Mouse (Mus musculus) spleen, adult 2 months (tissue): Measurements from ENCODE around the gene Scube1. TPM values are rescaled to one million over a fixed set of nuclear protein-coding genes. Genes with fewer than 3 reads are reported as not detected.

Source experiments
- DNase-seq, 2 experiments: peaks; one replicate each; pipeline versions ENCODE4 v3.0.0 to v3.0.0-alpha.2; 2012 to 2021; ENCODE audit warnings: low spot score in 2 of 2, low read depth in 1 of 2
- H3K27ac ChIP-seq: fragments of 200-500 bp; 2 replicates; pipeline ENCODE4 v1.5.1; 2012; ENCODE audit warnings: low read length, inconsistent platforms; ENCODE audit not compliant: insufficient read depth
- H3K27me3 ChIP-seq: fragments of 200-500 bp; 2 replicates; pipeline ENCODE4 v1.6.1; 2012; ENCODE audit warnings: mild to moderate bottlenecking, moderate library complexity, low read length, inconsistent platforms; ENCODE audit not compliant: control insufficient read depth, insufficient read depth
- H3K36me3 ChIP-seq: fragments of 200-500 bp; 2 replicates; pipeline ENCODE4 v1.6.1; 2012; ENCODE audit warnings: mild to moderate bottlenecking, low read length, inconsistent platforms; ENCODE audit not compliant: control insufficient read depth, insufficient read depth
- H3K4me1 ChIP-seq: fragments of 200-500 bp; 2 replicates; pipeline ENCODE4 v1.6.1; 2011; ENCODE audit warnings: inconsistent platforms; ENCODE audit not compliant: control insufficient read depth, insufficient read depth, insufficient read length
- H3K4me3 ChIP-seq: fragments of 200-500 bp; 2 replicates; pipeline ENCODE4 v1.5.1; 2011; ENCODE audit warnings: mild to moderate bottlenecking, inconsistent platforms; ENCODE audit not compliant: insufficient read depth, insufficient read length; ENCODE audit errors: extremely low read depth
- CTCF ChIP-seq: fragments of 200-500 bp; IDR thresholded peaks from 2 replicates; pipeline ENCODE4 v1.5.1; 2011; ENCODE audit warnings: mild to moderate bottlenecking, inconsistent platforms; ENCODE audit not compliant: insufficient read depth, insufficient read length, insufficient replicate concordance; ENCODE audit errors: extremely low read depth
- POLR2A ChIP-seq: fragments of 200-500 bp; IDR thresholded peaks from 2 replicates; pipeline ENCODE4 v1.6.1; 2011; ENCODE audit warnings: low read depth, low read length, inconsistent platforms
- WGBS: fragments of 180-500 bp; shearing (Covaris S2); methylation state at CpG from one replicate; pipeline ENCODE4 v1.1.7; 2018; 5-methylcytosine and 5-hydroxymethylcytosine counted together
- polyA plus RNA-seq: library from polyadenylated mRNA; depleted of rRNA; stranded (reverse); fragments of >200 nt; gene quantifications from 2 replicates; pipeline ENCODE4 v1.2.3, GENCODE M21; 2012

Scube1 gene
- polyA plus RNA-seq, 1 experiment: 8.8 TPM

DNA sequence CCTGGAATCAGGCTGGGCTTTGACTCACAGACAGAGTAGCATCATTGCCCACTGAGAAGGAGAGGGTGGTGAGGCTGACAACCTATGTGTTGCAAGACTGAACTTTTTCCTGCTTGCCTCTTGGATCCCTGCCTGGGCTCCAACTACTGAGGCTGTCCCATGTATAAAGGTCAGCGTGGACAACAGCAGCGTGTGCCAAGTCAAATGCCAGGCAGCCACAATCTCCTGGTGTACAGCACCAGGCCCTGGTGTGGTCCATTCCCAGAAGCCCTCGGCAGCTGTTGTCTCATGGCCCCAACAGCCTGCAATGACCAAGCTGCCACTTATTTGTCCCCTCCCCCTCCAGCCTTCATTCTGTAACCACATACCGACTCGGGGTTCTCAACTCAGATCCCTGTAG lies 153.2 kb downstream of the Scube1 start:
- TF ChIP-seq POLR2A (no peak), CTCF (no peak)
- no peak overlapping the region for H3K4me3 ChIP-seq
- WGBS: 84% methylated on average over 5 of the region's 5 CpGs
- no peaks in the 10 kb centered on the region for H3K27me3 ChIP-seq
- peaks cover 31% of the 10 kb centered on the region for H3K36me3 ChIP-seq
- no peak overlapping the region for H3K27ac ChIP-seq
- DNase-seq: no peak
- no peaks in the 10 kb centered on the region for H3K4me1 ChIP-seq

DNA sequence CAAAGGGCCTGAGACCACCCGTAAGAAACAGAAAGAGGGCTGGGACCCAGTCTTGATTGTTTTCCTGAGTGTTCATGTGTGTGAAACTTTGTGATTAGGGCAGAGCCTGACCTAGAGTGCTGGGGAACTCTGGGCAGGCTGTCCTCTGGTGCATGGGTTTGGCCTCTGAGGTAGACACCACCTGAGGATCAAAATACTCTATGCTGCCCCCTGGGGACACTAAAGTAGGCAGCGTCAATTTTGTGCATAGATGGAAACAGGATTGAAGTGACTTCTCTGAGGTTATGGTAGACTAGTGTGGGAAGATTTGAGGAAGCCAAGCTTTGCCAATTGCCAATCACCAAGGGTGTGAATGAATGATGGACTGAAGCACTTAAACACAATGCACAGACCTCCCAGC lies 154.2 kb downstream of the Scube1 start:
- DNase-seq: no peak
- TF ChIP-seq CTCF: no peak; the same call in 1 of the 2 replicates
- TF ChIP-seq POLR2A: no peak

DNA sequence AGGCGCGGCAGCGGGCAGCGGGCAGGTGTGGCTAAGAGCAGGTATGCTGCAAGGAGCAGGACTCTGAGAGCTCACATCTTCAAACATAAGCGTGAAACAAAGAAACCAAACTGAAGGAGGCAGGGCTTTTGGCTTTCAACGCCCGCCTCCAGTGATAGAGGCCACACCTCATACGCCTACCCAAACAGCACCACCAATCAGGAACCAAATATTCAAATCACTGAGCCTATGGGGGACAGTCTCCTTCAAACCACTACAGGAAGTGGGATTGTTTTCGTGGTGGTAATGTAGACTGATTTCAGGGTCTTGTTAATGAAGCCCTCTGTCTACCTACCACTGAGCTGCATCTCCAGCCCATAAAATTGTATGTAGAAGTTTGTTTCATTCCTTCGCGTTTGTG lies 155.1 kb downstream of the Scube1 start:
- no peak for DNase-seq
- Histone ChIP-seq H3K36me3 (peaks cover 17% of the 10 kb centered on the region), H3K4me3 (no peak overlapping the region), H3K27ac (no peak overlapping the region), H3K4me1 (no peaks in the 10 kb centered on the region), H3K27me3 (no peaks in the 10 kb centered on the region)
- WGBS: 75% methylated on average over 11 of the region's 11 CpGs
- no peak for TF ChIP-seq POLR2A
- no peak for TF ChIP-seq CTCF

More for the DNA sequence above, 154.2 kb downstream of the Scube1 start:
- Histone ChIP-seq H3K4me1 (no peaks in the 10 kb centered on the region), H3K27me3 (no peaks in the 10 kb centered on the region), H3K27ac (no peak overlapping the region), H3K36me3 (peaks cover 25% of the 10 kb centered on the region), H3K4me3 (no peak overlapping the region)
- WGBS: 65% methylated on average over 2 of the region's 2 CpGs

DNA sequence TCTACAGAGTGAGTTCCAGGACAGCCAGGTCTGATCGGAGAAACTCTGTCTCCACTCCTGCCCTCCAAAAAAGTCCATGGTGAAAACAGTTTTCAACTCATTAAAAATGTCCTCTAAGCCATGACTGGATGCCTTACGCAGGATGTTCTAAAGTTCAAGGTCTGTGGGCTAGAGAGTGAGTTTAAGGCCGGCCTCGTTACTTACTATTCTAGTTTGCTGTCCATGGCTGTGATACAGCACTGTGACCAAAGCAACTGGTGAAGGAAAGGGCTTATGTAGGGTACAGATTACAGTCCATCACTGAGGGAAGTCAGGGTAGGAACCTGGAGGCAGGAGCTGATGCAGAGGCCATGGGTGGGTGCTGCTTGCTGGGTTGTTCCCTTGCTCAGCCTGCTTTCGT lies 156.3 kb downstream of the Scube1 start:
- TF ChIP-seq POLR2A (no peak), CTCF (no peak)
- WGBS: 95% methylated on average over 5 of the region's 5 CpGs
- Histone ChIP-seq H3K27ac (no peak overlapping the region), H3K27me3 (no peaks in the 10 kb centered on the region), H3K36me3 (peaks cover 8% of the 10 kb centered on the region), H3K4me1 (peaks cover 4% of the 10 kb centered on the region; the same call in 1 of the 2 replicates), H3K4me3 (no peak overlapping the region)
- DNase-seq: no peak

DNA sequence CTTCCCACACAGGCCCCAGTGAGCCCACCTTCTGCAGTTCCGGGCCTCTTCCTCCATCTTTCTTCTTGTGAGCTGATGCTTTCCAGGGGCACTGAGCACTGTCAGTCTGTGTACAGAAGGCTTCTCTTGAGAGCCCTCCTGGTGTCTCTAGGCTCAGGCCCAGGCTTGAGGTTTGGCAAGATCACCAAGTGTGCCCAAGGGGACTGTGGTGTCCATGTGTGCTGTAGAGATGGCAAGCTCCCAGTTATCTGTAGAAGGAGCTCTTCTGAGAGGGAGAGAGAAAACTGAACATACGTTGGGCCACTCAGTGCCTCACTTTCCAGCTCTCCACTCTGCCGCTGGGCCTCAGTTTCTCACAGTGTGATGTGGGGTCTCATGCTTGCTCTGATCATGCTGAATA lies 157.1 kb downstream of the Scube1 start:
- Histone ChIP-seq H3K27me3 (no peaks in the 10 kb centered on the region), H3K27ac (no peak overlapping the region), H3K36me3 (peaks cover 7% of the 10 kb centered on the region), H3K4me1 (peaks cover 4% of the 10 kb centered on the region; the same call in 1 of the 2 replicates), H3K4me3 (no peak overlapping the region)
- no peak for DNase-seq
- 90% methylated on average over 3 of the region's 3 CpGs for WGBS
- TF ChIP-seq CTCF: no peak
- no peak for TF ChIP-seq POLR2A

DNA sequence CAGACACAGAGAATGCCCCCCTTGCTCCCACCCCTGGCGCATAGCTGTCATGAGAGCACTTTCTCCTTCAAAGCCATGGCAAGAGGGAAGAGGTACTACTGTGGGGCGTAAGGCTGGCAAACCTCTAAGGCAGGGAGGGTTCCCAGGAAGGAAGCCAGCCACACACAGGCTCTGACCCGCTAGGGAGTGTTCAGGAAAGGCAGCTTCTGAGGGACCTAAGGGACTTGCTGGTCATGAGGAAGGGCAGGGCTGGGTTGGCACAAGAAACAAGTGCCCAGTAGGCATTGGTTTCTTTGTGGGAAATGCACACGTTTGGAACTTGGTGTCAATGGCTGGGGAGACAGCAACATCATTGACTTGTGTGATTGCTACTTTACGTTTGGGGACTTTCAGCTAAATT lies 158.8 kb downstream of the Scube1 start:
- Histone ChIP-seq H3K27ac (no peak overlapping the region), H3K4me1 (peaks cover 7% of the 10 kb centered on the region; the same call in 1 of the 2 replicates), H3K27me3 (no peaks in the 10 kb centered on the region), H3K36me3 (no peaks in the 10 kb centered on the region), H3K4me3 (no peak overlapping the region)
- DNase-seq: no peak
- TF ChIP-seq POLR2A (no peak), CTCF (no peak)
- 74% methylated on average over 5 of the region's 5 CpGs for WGBS

DNA sequence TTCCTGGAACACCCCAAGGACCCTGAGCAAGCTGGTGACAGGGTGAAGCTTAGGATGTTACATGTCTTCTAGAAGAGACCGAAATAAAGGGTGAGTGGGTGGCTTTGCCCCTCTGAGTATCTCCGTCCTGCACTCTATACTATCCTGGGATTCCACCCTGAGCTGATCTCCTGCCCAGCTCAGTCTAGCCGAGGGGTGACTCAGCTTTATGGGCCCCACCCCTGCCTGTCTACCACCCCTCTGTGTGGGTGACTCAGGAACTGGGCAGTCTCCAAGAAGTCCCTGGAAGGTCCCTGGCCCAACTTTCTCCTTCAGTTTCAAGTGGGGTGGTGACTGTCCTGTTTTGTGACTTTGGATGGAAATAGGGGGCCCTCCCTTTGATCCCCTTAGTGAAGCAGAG lies 159.4 kb downstream of the Scube1 start:
- 81% methylated on average over 3 of the region's 3 CpGs for WGBS
- TF ChIP-seq POLR2A (no peak), CTCF (no peak)
- no peak for DNase-seq
- no peak overlapping the region for H3K27ac ChIP-seq
- H3K4me1 ChIP-seq: peaks cover 7% of the 10 kb centered on the region; the same call in 1 of the 2 replicates
- no peak overlapping the region for H3K4me3 ChIP-seq
- H3K27me3 ChIP-seq: no peaks in the 10 kb centered on the region
- no peaks in the 10 kb centered on the region for H3K36me3 ChIP-seq
